Mouse (Mus musculus) ES-Bruce4 (cell line): Measurements from ENCODE around the gene Ankmy2. TPM values are rescaled to one million over a fixed set of nuclear protein-coding genes. Genes with fewer than 3 reads are reported as not detected.

Experiments used
- H3K27ac ChIP-seq: 2 replicates; pipeline ENCODE4 v1.5.1; 2012; ENCODE audit warnings: low read length, inconsistent platforms; ENCODE audit not compliant: insufficient read depth
- H3K27me3 ChIP-seq: 2 replicates; pipeline ENCODE4 v1.6.1; 2012; ENCODE audit warnings: mild to moderate bottlenecking, low read length, inconsistent platforms; ENCODE audit not compliant: control insufficient read depth, poor library complexity, insufficient read depth, severe bottlenecking
- H3K36me3 ChIP-seq: 2 replicates; pipeline ENCODE4 v1.6.1; 2012; ENCODE audit warnings: inconsistent platforms, mild to moderate bottlenecking, low read length, moderate library complexity; ENCODE audit not compliant: control insufficient read depth, poor library complexity, insufficient read depth, severe bottlenecking
- H3K4me1 ChIP-seq: one replicate; pipeline ENCODE4 v1.8.1; 2011; ENCODE audit warnings: low read length; ENCODE audit not compliant: control insufficient read depth, insufficient read depth
- H3K4me3 ChIP-seq: 2 replicates; pipeline ENCODE4 v1.5.1; 2011; ENCODE audit warnings: low read depth, mild to moderate bottlenecking, low read length
- H3K9ac ChIP-seq: 2 replicates; pipeline ENCODE4 v1.6.1; 2012; ENCODE audit warnings: low read depth, mild to moderate bottlenecking, inconsistent platforms; ENCODE audit not compliant: poor library complexity, severe bottlenecking
- H3K9me3 ChIP-seq: replicated peaks from 2 replicates; pipeline ENCODE4 v1.6.1; 2012; ENCODE audit warnings: mild to moderate bottlenecking, low read length, inconsistent platforms; ENCODE audit not compliant: control insufficient read depth, poor library complexity, insufficient read depth, severe bottlenecking
- CTCF ChIP-seq: IDR thresholded peaks from one replicate; pipeline ENCODE4 v1.8.1; 2011; ENCODE audit warnings: low read depth, low read length
- EP300 ChIP-seq: IDR thresholded peaks from 2 replicates; pipeline ENCODE4 v1.6.1; 2011; ENCODE audit warnings: low read depth, low read length; ENCODE audit not compliant: insufficient read depth
- POLR2A ChIP-seq: IDR thresholded peaks from one replicate; pipeline ENCODE4 v1.8.1; 2011; ENCODE audit warnings: low read length; ENCODE audit not compliant: insufficient read depth
- polyA plus RNA-seq: library from polyadenylated mRNA; stranded (reverse); fragments of >200 nt; gene quantifications from 2 replicates; pipeline ENCODE4 v1.2.4, GENCODE M21; 2011; ENCODE audit warnings: low read depth; ENCODE audit not compliant: missing spikeins, insufficient read depth, insufficient read length

The Ankmy2 gene
- polyA plus RNA-seq, result 20.1 and 25.1 TPM in 2 replicates

- peak within 1 kb of the TSS; percentile 16 for H3K27ac ChIP-seq
- H3K4me1 ChIP-seq, result peaks cover 2% of the 10 kb centered on the region
- H3K9ac ChIP-seq, result peak within 1 kb of the TSS; percentile 88
- no peaks in the 10 kb centered on the region for H3K27me3 ChIP-seq
- TF ChIP-seq POLR2A, result peak; percentile 88
- TF ChIP-seq EP300, result no peak
- 0 out of 2 replicates have a peak, but pooled peaks cover 2% of the 10 kb centered on the region for H3K36me3 ChIP-seq
- H3K9me3 ChIP-seq, result no peaks in the 10 kb centered on the region
- peak within 1 kb of the TSS; percentile 96 for H3K4me3 ChIP-seq
Observed at GRCm38 (mm10) chr12:36156637-36157303, at the start of gene Ankmy2. Gene Ankmy2, plus strand, starts transcription at chr12:36157114.

GRCm38 (mm10) chr12:36108442-36108841 is 48.5 kb upstream of the Ankmy2 start:
- no peak overlapping the region for H3K27ac ChIP-seq
- peaks cover 11% of the 10 kb centered on the region for H3K9me3 ChIP-seq
- TF ChIP-seq CTCF (no peak), EP300 (no peak), POLR2A (no peak)
- no peaks in the 10 kb centered on the region for H3K4me1 ChIP-seq
- no peak overlapping the region for H3K4me3 ChIP-seq
- peaks cover 59% of the 10 kb centered on the region for H3K36me3 ChIP-seq
- H3K27me3 ChIP-seq, result no peaks in the 10 kb centered on the region
- no peak overlapping the region for H3K9ac ChIP-seq

GRCm38 (mm10) chr12:36110457-36110856 is 46.5 kb upstream of the Ankmy2 start:
- no peak overlapping the region for H3K9ac ChIP-seq

DNA sequence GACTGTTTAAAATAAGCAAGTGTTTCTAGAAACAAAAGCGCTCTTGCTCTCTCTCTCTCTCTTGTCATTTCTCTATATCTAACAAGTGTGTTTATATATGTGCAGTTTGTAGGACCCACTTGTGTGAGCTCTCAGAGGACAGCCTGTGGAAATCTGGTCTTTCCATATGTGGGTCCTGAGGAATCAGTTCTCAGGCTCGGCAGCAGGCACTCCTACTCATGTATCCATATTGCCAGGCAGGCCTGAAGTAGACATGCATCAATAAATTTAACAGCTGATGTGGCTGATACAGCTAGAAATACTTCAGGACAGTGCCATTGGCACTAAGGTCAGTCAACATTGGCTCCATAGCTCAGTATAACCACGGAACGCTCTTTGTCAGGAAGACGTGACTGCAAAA is 45.8 kb upstream of the Ankmy2 start:
- Histone ChIP-seq H3K4me3 (no peak overlapping the region), H3K4me1 (no peaks in the 10 kb centered on the region), H3K27me3 (no peaks in the 10 kb centered on the region), H3K9ac (no peak overlapping the region), H3K27ac (no peak overlapping the region), H3K9me3 (peaks cover 3% of the 10 kb centered on the region; the same call in 1 of the 2 replicates), H3K36me3 (peaks cover 68% of the 10 kb centered on the region)
- no peak for TF ChIP-seq CTCF
- no peak for TF ChIP-seq EP300
- TF ChIP-seq POLR2A, result no peak

More at GRCm38 (mm10) chr12:36110457-36110856, 46.5 kb upstream of the Ankmy2 start:
- H3K4me1 ChIP-seq, result no peaks in the 10 kb centered on the region
- peaks cover 3% of the 10 kb centered on the region; the same call in 1 of the 2 replicates for H3K9me3 ChIP-seq
- H3K4me3 ChIP-seq, result no peak overlapping the region
- TF ChIP-seq EP300 (no peak), POLR2A (no peak), CTCF (no peak)
- peaks cover 65% of the 10 kb centered on the region for H3K36me3 ChIP-seq
- H3K27me3 ChIP-seq, result no peaks in the 10 kb centered on the region
- H3K27ac ChIP-seq, result no peak overlapping the region

DNA sequence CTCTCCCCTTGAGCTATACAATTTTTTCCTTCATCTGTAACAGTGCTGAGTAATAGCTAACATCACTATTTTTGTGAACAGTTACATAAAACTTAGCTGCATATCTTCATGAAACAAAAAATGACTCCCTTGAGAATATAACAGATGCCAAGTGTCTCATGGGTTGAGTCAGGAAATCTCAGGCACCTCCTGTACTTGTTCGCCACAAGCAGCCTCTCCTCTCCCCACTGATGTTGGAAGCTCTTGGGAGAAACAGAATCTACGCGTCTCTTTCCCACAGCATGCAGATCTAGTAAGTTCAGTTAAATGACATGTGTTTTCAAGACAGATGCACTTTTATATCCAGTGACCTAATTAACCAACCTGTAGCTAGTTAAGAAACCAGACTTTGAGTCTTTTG is 44.8 kb upstream of the Ankmy2 start:
- Histone ChIP-seq H3K9ac (no peak overlapping the region), H3K4me3 (no peak overlapping the region), H3K4me1 (no peaks in the 10 kb centered on the region), H3K36me3 (peaks cover 70% of the 10 kb centered on the region), H3K9me3 (peaks cover 3% of the 10 kb centered on the region; the same call in 1 of the 2 replicates), H3K27me3 (no peaks in the 10 kb centered on the region), H3K27ac (no peak overlapping the region)
- TF ChIP-seq POLR2A, result no peak
- TF ChIP-seq EP300, result no peak
- TF ChIP-seq CTCF, result no peak

DNA sequence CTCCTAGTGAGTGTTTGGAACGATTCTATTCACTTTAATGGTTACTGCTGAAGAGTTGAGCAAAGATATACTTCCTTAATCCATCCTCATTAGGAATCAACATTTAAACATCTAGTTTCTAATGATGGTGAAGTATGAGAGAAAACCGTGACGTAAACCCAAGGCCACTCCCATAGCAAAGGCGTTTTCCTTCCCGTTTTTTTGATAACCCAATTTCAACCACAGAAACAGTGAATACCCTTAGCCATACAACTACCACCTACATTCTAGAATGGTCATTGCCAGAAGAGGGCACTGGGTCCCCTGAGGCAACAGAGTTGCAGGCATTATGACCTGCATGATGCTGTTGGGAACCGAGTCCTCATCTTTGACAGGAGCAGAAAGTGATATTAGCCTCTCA is 39.8 kb upstream of the Ankmy2 start:
- Histone ChIP-seq H3K4me3 (no peak overlapping the region), H3K36me3 (peaks cover 70% of the 10 kb centered on the region), H3K4me1 (no peaks in the 10 kb centered on the region), H3K9me3 (no peaks in the 10 kb centered on the region), H3K27me3 (no peaks in the 10 kb centered on the region), H3K9ac (no peak overlapping the region), H3K27ac (no peak overlapping the region)
- TF ChIP-seq CTCF (no peak), POLR2A (no peak), EP300 (no peak)
